Mouse (Mus musculus): ENCODE results near the gene Dclre1b.
"Not testable (repeated sequence)": the region's sequence is repeated elsewhere in the genome, so short reads cannot be mapped to it uniquely, and the experiment has no call there.

Gene Dclre1b

DNA sequence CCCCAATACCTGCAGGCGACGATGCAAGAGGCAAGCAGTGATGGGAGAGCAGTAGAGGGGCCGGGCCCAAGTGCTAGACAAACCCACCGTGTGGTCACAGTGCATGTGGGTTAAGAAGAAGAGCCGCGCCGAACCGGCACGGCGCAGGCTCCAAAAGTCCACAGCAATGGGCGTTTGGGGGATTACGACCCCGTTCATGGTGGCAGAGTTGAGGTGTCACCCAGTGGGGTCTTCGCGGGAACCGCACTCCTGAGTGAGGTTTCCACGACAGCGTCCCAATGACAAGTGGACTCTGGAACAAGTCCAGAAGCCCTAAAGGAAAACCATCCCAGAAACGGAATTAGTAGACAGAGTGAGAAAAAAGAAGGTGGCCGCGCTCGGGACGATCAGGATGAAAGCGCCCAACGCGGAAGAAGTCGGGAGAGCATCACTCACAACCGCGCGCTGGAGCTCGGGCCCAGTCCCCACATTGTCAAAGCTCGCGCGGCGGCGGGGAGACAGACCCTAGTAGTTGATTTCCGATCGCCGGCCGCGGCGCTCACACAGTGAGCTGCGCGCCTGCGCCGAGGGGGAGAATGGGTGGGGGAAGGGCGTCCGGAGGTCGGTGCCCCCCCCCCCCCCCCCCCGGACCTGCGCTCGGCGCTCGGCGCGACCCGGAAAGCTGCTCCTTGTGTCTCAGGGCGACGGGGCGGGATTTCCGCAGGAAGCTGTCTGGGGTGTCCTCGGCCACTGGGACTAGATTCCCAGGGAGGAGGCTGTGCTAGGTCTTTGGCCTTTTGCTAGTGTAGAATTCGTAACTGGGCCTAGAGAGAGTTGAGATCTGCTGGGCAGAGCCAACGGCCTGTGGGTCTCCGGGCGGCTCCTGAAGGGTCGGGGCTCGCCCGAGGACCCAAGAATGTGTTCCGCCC lies at the start of gene Dclre1b, which contains the start of the genes Ap4b1 and Gm43064:
Dclre1b (minus strand) TSS at position 554 of the 908 bp plus-strand sequence.
Ap4b1 (plus strand) TSS at position 630 of the 908 bp plus-strand sequence.
Gm43064 (plus strand) TSS at position 683 of the 908 bp plus-strand sequence.
- peak; percentile 97 for DNase-seq (ENCODE audit: low read depth, low spot score)

GRCm38 (mm10) chr3:103857977-103858563 lies 48.8 kb upstream of the Dclre1b start:
- DNase-seq (ENCODE audit: low read depth, low spot score): peak; percentile 36

DNA sequence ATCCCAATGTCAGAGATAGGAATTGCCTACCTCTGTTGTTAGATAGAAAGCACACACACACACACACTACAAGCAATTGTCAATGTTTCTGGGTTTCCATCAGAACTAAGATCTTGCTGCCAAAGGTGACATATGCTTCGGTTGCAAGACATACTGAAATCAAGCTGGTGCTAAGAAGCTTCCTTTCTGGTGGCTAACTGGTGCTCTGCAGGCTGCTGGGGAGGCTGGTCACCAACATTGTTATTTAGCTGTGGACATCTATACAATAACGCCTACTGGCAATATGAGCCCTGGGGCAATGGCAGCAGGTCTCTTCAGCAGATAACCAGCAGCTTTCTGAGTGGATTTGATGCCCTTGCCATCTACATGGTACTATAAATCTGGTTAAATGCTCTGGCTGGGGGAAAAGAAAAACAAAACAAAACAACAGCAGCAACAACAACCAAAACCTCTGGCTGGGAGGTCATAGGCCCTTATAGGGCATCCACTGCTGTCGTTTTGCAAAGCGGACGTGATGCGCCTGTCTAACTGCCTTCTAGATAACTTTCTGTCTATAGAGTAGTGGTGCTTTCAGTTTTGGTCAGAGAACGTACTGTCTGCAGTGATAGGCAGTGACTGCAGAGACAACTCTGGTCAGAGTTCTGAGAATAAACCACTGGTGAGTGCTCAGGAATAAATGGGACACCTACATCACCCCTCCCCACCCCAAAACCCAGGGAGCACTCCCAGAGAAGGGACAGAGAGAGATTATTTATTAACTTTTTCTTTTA lies 48.0 kb upstream of the Dclre1b start:
- peak; percentile 84 for DNase-seq (ENCODE audit: low read depth, low spot score)

DNA sequence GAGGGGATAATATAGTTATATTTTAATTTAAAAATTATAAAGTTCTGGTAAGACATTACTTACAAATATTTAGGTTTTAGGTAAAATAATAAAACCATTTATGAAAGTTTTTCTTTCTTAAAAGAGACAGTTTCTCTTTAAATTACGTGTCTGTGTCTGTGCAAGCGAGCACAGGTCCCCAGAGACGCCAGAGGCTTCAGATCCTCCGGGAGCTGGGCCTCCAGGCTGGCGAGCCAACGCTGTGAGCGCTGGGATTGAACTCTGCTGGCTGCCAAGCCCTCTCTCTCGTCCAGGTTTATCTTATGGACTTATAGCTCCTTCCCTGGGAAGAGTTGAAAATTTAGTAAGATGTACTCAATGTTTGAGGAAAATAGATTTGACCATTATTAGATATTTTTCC lies 44.6 kb upstream of the Dclre1b start:
- DNase-seq (ENCODE audit: low read depth, low spot score): no peak

GRCm38 (mm10) chr3:103852565-103853299 lies 43.5 kb upstream of the Dclre1b start:
- DNase-seq (ENCODE audit: low read depth, low spot score): peak; percentile 95

DNA sequence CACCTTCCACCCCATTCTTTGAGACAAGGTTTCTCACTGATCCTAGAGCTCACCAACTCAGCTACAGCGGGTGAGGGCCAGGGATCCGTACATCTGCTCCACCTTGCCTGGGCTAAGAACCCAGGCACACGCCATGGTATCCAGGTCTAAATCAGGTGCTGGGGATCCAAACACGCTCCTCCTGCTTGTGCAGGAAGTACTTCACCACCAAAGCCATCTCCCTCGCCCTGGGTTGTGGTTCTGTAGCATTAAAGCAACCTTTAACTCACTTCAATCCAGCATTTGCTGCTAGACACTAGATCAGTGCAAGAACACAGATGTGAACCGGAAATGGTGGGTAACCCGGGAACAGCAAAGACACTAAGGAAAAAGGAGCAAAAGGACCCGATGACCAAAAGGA lies 42.6 kb upstream of the Dclre1b start:
- peak; percentile 50 for DNase-seq (ENCODE audit: low read depth, low spot score)

DNA sequence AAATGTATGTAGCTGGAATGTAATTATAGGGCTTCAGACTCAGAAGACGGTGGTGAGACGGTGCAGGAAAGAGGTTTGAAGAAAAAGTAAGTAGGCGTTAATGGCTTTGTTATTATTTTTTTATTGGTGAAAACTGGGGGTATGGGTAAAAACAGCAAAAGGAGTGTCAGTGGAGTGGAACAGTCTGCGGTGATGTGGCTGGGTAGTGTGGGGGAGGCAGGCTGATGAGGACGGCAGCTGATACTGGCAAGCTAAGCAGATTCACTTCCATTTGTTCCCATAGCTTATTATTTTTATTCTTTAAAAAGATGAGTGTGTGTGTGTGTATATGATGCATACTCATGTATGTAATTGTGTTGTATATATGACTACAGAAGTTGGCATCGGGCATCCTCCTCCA lies 42.2 kb upstream of the Dclre1b start:
- DNase-seq (ENCODE audit: low read depth, low spot score): peak; percentile 65

DNA sequence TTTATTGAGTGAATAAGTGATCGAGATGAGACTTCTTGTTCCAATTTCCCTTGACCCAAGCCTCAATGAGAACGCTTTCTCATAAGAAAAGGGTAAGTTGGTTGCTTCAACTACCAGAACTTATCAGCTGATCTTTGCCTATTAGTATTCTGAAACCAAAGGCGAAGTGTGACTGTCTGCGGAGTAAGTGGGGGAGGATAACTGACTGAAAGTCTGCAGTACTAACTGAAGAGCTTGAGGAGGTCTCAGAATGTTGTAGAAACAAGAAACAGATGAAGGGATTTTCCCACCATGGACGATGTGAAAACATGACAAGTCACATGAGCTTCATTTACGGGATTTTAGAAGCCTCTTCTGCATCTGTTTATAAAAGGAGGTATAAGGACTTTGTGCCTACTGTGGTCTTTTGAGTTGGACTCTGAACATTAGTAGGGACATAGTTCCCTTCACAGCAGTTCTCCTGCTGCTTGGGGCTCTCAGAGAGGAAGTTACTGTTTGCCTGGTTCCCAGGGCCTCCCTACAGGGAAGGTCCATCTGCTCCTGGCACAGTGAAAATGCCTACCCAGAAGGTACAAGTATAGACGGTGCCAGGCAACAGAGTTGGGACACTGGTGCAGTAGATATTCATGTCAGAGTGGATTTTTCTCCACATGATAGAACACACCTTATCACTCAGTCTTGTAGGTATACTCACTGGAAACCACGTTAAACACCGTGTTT lies 41.6 kb upstream of the Dclre1b start:
- peak; percentile 67 for DNase-seq (ENCODE audit: low read depth, low spot score)

DNA sequence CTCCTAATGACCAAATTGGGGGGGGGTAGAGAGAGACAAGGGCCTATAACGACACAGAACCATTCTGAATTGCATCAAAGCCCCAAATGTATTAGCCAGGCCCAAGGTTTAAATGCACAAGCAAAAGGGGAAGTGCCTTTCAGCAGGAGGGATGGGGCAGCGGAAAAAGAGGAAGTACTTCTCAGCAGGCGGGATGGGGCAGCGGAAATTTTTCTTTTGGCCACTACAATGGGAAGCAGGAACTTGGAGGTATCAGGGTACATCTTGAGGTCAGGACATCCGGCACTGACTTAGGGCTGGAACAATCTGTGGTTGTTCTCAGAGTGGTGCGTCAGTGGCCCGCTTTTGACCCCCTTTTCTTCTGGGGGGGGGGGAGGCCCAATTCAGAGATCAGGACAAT lies 31.7 kb upstream of the Dclre1b start:
- DNase-seq (ENCODE audit: low read depth, low spot score): not testable (repeated sequence)

DNA sequence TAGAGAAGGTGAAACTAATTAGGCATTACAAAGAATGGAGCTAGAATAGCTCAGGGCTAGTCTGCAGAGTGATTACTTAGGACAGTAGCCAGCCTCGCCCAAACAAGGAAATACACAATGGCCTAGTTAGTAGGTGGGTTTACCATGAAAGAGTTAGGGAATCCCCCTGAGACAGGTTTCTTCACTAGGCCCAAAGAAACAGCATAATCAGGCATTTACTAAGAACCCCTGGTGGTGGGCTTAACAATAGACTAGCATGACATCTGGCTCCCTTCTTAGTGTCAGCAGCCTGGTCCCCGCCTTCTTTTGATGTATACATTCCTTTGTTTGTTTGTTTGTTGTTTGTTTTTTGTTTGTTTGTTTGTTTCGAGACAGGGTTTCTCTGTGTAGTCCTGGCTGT lies 31.0 kb upstream of the Dclre1b start:
- not testable (repeated sequence) for DNase-seq (ENCODE audit: low read depth, low spot score)

DNA sequence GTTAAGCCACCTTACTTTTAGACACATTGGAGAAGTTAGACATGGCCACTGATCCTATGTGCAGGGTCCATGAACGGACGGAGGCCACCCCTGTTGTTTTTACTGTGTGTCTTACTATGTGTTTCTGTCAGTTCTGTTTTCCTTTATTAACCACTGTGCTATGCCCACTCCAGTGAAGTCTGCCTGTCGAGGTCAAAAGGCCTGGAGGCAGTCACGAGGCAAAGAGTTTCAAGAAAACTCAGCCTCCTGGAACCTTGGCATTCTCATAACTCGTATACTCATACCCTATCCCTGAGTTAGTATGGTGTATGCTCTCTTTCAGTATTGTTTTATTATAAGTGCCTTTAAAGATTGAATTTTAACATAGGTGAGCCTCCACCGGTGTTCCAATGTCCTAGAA lies 30.5 kb upstream of the Dclre1b start:
- no peak for DNase-seq (ENCODE audit: low read depth, low spot score)

DNA sequence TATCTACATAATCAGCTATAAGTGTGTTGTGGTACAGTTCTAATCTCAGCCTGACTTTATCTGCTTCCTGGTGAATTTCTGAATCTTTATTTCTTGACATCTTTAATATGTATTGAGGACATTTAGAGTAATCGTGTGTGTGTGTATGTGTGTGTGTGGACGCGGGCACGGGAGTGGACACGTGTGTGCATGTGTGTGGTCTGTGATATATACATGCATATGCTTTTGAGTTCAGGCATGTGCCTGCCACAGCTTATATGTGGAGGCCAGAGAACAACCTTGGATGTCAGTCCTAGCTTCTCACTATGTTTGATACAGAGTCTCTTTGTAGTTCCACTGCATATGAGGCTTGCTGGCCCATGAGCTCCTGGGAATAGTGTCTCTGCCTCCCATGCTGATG lies 27.2 kb upstream of the Dclre1b start:
- no peak for DNase-seq (ENCODE audit: low read depth, low spot score)

DNA sequence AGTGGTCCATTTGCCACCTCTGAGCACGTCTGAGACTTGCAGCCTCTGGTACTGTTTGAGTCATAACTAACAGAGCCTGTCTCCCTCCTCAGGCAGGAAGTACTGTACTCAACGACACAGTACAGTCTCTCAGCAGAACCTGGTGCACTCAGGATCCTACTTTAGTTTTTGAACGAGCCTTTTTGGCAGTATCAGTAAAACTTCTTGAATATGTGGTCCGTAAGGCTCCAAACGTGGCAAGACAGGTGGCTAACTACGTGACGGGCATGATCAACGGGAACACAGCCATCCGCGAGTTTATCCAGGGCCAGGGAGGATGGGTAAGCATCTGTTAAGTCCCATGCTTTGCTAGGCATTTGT lies 26.7 kb upstream of the Dclre1b start:
- peak; percentile 52 for DNase-seq (ENCODE audit: low read depth, low spot score)

DNA sequence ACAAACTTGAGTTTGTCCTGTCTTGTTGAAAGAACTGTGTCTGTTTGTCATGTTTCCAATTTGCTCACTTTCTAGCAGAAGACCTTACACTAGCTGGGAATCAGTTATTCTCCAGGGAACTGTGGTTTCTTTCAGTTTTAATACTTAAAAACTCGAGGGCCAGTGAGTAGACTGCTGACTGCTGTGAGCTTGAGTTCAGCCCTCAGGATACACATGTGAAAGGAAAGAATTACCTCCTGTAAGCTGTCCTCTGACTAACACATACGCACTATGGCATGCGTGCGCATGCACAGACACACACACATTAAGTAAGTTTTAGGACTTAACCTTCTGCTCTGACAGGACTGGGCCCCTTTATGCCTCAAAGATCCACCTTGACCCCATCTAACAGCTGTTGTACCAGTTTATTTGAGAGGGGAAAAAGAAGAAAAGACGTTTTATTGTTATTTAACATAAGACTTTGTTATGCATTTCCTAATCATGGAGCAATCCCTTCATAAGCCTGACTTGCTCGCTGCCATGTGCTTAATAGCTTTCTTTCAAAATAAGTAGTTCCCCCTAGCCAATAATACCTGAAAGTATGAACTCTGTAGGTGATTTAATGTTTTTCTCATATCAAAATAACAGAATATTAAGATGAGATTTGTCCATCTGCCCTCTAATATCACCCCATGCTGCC lies 26.2 kb upstream of the Dclre1b start:
- DNase-seq (ENCODE audit: low read depth, low spot score): no peak

- DNase-seq (ENCODE audit: low read depth, low spot score): no peak
Measured at GRCm38 (mm10) chr3:103834001-103834400, 24.8 kb upstream of the Dclre1b start.

- DNase-seq (ENCODE audit: low read depth, low spot score): no peak
Measured at GRCm38 (mm10) chr3:103832426-103832825, 23.2 kb upstream of the Dclre1b start, which contains the start of gene Bcl2l15. Bcl2l15 (plus strand) TSS chr3:103832601.

DNA sequence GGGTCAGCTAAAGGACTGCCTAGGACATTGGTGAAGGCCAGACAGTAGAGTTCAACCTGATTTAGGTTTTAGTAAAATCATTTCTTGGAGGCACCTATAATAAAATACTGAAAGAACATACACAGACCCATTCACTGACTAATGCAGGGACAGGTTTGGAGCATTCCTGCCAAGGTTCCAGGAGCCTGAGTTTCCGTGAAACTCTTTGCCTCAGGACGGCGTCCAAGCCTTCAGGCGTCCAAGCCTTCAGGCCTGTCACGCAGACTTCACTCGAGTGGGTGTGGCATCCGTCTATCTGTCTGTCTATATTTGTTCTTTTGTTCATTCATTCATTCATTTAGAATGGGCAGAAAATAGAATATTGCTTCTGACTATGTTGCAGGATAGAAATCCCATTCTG lies 21.9 kb upstream of the Dclre1b start:
- DNase-seq (ENCODE audit: low read depth, low spot score): no peak

DNA sequence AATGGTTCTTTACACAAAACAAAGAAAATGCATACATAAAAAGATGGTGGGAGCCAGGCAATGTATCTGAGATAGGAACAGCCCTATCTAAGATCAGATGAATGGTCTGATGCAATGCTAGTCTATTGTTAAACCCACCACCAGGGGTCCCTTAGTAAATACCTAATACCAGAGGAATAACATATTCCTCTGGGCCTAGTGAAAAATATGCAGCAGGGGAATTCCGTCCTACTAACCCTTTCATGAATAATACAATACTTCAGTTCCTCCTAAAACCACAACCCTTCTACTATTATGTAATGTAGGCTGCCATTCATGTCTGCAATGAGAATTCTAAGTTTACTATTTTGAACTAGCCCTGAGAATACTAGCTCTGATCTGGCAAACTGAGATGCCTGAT lies 21.4 kb upstream of the Dclre1b start:
- peak; percentile 57 for DNase-seq (ENCODE audit: low read depth, low spot score)

DNA sequence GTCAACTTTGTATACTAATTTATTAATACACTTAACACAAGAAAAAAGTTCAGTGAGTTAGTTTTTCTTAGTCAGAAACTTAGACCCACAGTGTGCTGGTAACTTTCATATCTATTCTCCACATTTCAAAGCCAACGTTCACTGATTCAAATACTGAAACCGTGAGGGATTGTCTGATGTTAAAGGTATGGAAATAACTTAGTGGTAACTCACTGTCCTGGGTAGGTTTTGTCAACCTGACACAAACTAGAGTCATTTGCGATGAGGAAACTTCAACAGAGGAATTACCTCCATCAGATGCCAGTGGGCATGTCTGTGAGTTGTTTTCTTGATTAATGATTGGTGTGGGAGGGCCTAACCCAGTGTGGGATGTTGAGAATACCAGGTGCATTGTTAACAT lies 19.8 kb upstream of the Dclre1b start:
- peak; percentile 33 for DNase-seq (ENCODE audit: low read depth, low spot score)

DNA sequence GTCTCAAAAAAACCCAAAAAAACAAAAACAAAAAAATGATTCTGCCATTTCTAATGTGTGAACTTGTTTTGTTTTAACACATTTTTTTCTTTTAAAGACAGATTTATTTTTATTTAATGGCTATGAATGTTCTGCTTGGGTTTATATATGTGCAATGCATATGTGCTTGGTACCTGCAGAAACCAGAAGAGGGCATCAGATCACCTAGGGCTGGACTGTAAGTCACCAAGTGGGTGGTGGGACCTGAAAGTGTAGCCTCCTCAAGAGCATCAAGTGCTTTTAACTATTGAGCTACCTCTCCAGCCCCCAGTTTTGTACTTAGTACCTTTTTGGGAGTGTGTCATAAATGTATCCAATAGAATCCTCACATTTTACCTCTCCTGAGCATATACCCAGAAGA lies 18.3 kb upstream of the Dclre1b start:
- DNase-seq (ENCODE audit: low read depth, low spot score): peak; percentile 61
